Mouse (Mus musculus) layer of hippocampus, postnatal 25 days (tissue): ENCODE data around the gene Wars. TPM values are rescaled to one million over a fixed set of nuclear protein-coding genes. Genes with fewer than 3 reads are reported as not detected.
"Not testable (repeated sequence)": the region's sequence is repeated elsewhere in the genome, so short reads cannot be mapped to it uniquely, and the experiment has no call there.

Experiments
- DNase-seq, 2 experiments: peaks; one replicate each; pipeline ENCODE4 v3.0.0; 2022; ENCODE audit warnings: mixed read lengths in 2 of 2, low spot score in 1 of 2; ENCODE audit errors: extremely low spot score in 1 of 2
- total RNA-seq, 2 experiments: library from RNA; stranded (reverse); gene quantifications; 2 replicates each; pipeline ENCODE4 v1.2.3; 2021

Gene Wars
- total RNA-seq, 2 experiments from 2014 or later = 83.6 to 86.7 TPM

DNA sequence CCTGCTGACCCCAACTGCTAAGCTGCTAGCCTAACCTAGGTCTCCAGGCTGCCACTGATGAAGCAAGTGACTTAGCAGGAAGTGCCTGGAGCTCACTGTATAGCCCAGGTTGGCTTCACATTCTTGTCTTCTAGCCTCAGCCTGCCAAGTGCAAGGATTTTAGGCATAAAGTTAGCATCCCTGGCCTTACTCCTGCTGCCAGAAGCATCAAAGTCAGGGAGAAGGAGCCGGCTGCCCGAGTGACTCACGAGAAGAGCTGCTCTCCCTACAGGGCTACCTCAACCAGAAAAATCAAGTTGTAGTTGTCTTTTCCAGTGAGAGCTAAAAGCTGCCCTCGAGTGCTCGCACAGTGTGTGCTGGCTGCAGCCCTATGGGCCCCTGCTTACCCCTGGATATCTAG lies 35.5 kb downstream of the Wars start:
- no peak for DNase-seq

- no peak for DNase-seq
Observed at GRCm38 (mm10) chr12:108857589-108858184, 36.3 kb downstream of the Wars start.

GRCm38 (mm10) chr12:108857109-108857508 lies 36.9 kb downstream of the Wars start:
- DNase-seq = no peak

GRCm38 (mm10) chr12:108856186-108856585 lies 37.8 kb downstream of the Wars start:
- DNase-seq = no peak

DNA sequence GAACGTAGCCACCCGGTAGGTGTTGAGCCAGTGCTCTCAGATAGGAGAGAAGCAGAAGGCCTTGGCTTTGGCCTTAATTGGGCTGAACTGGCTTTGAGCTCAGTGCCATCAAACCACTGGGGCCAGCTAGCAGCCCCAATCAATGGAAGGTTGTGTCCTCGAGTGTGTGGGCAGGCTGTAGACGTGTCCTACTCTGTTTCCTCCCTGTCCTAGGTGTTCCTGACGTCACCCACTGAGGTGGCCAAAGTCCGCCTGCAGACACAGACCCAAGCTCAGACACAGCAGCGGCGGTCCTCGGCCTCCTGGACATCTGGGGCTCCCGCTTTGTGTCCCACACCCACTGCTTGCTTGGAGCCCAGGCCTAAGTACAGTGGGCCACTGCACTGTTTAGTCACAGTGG lies 38.9 kb downstream of the Wars start:
- DNase-seq = no peak

- DNase-seq = no peak
Observed at GRCm38 (mm10) chr12:108852822-108853221, 41.2 kb downstream of the Wars start.

- no peak for DNase-seq
Observed at GRCm38 (mm10) chr12:108850886-108851285, 43.1 kb downstream of the Wars start.

DNA sequence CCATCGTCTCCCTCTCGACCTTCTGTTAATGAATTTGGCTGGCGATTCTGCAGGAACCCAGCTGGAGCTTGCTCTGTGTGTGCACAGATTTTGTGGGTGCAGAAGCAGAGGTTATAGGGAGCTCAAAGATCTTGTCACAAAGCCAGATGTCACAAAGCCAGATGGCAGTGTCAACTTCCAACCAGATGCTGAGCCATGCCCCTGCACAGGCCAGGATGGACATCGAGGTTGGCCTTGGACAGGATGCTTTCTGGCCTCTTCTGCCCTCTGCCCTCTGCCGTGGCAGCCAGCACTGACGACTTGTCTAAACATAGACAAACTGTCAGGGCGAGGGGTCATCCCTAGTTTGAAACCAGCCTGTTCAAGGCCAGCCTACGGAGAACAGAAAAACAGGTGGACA lies 43.8 kb downstream of the Wars start:
- no peak for DNase-seq

- DNase-seq = no peak
Observed at GRCm38 (mm10) chr12:108849488-108850022, 44.4 kb downstream of the Wars start.

- DNase-seq = not testable (repeated sequence)
Observed at GRCm38 (mm10) chr12:108848033-108848432, 45.9 kb downstream of the Wars start.

DNA sequence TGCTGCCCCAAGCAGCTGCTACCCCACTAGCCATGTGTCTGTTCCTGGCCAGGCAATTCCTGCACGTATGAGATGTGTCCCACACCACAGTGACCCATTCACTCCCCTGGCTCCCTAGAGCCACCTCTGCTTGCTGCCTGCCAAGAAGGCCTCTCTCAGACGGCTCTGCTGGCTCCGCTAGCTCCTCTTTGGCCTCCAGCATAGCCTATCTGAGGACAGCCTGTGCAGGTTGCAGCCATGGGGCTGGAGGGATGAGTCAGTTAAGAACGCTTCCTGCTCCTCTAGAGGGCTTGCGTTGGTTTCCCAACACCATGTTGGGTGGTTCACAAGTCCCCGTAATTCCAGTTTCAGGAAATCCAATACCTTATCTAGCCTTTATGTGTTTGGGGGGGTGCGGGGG lies 51.3 kb downstream of the Wars start:
- no peak for DNase-seq

GRCm38 (mm10) chr12:108841181-108841580 lies 52.8 kb downstream of the Wars start:
- no peak for DNase-seq

DNA sequence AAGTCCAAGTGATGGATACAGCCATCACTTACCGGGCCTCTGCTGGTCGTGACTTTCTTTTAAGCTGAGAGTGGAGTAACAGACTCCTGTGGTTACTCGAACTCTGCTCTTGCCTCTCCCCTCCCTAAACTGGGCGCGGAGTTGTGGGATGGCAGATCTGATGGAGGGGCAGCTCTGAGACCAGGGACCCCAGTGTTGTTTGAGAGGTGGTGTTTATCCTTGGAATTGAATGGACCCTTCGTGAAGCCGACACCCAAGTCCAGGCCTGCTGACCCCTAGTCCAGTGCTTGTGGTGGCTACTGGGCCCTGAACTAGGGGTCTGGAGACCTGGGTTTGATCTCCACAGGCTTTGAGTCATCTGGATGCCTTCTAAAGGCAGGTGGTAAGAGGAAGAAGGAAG lies 57.3 kb downstream of the Wars start:
- no peak for DNase-seq

DNA sequence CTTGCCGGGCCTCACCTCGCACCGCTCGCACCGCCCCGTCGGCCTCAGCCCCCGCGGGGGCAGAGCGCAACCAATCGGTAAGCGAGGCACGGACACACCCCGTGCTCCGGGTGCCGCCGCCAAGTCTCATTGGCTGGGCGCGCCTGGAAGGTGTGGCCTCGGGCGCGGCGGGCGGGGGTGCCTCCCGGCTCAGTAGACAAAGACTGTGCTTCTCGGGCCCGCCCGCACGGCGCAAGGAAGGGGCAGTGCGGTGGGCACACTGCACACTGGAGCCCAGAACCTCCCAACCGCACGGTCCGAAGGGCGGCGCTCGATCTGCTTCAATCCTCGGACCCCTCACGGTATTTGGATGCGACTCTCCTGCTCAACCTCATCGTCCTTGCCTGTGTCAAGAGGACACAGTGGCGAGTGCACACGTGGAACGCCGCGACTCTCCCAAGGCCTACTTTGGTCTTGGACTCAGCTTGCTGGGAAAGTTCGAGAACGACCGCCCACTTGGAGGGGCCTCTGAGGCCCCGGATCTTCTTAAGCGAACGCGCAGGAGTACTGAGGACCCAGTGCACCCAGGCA lies 58.0 kb downstream of the Wars start, which contains the start of the genes Slc25a29 and Slc25a47:
Gene Slc25a29 (minus strand): TSS at position 44 of the 570 bp plus-strand sequence.
Gene Slc25a47 (plus strand): TSS at position 207 of the 570 bp plus-strand sequence.
- DNase-seq = peak; percentile 86 to 89

GRCm38 (mm10) chr12:108835208-108835839 lies 58.6 kb downstream of the Wars start:
- DNase-seq = peak in 1 of 2 experiments; percentile 21

DNA sequence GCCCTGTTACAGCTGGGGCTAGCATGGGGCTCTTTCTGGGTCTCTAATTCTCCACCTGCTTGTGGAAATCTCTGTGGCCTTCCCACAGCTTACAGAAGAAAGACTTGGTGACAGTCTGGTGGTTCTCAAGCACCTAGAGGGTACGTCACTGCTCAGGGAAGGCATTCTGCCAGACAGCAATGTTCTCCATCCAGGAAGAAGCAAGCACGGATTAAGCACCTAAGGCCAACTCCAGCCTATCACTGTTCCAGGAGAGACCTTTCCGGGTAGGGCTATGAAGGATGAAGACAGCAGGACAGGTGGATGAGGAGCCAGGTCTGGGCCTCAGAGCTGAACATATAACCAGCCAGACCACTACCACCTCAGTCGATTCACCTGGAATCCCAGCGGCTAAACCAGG lies 59.2 kb downstream of the Wars start:
- DNase-seq = no peak

- DNase-seq = no peak
Observed at GRCm38 (mm10) chr12:108834337-108834736, 59.6 kb downstream of the Wars start.

DNA sequence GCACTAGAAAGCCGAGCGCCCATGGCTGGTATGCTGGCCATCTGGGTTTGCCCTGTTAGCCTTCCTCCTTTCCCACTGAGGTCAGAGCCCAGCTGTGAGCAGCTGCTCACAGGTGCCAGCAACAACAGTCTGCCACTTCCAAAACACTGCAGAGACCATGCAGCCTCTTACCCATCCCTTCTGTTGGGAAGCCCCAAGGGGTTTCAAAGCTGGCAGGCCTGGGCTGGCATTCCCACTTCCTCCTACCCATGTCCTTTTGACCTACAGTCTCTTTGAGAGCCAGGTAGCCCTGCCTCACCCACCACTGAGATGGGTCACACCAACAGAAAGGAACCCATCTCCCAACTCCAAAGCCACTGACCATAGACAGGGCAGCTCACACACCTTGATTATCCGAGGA lies 60.6 kb downstream of the Wars start:
- no peak for DNase-seq

DNA sequence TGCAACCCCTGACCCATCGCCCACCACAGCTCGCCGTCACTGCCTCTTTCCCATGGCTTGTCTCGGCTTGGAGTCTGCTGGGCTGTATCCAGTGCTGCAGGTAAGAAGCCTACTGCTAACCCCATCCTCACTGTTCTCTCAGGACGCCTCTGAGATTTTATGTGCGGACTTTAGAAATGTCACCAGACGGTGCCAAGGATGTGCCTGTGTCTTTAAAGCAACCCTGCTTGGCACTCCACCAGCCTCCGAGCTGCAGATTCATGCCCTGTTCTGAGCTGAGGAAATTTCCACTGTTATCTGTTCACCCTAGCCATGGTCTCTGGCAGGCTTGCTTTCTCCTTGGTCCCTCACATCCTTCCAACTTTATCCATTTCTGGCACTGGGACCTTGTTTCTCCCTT lies 61.1 kb downstream of the Wars start:
- peak in 1 of 2 experiments; percentile 42 for DNase-seq

DNA sequence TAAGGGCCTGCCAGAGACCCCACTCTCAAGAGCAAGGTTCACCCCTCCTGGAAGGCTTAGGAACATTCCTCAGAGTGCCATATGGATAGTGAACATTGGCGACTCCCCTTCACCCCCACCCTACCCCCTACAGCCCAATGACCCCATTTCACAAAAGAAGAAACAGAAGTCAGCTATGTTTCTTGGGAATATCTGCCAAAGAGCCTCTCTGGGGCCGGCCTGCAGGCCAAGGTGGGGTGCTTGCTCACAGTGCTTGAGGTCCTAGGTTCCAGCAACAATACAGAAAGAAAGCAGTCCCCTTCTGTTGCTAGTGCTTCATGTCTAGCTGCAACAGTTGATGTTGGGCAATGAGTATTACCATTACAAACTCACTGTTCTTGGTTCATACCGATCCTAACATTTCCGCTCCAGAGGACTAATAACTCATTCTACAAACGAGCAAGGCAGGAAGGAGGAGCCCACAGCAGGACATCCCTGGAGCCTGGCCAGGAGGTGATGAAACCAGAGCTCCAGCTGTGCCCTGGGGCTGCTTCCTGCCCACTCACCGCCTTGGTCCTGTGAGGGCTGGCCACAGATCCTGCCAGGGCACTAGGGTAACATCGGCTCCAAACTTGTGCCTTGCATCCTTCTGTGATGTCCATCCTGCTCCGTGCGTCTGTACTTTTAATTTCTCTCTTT lies 61.9 kb downstream of the Wars start:
- no peak for DNase-seq

GRCm38 (mm10) chr12:108830358-108830757 lies 63.6 kb downstream of the Wars start:
- DNase-seq = no peak
